Mouse (Mus musculus): Measurements from ENCODE around the gene Psenen.

Gene Psenen

GRCm38 (mm10) chr7:30588676-30589434 is 25.4 kb upstream of the Psenen start, which contains the start of gene Kmt2b:
Gene Kmt2b, minus strand, starts transcription at chr7:30588726.
- DNase-seq (ENCODE audit: low read depth) = peak; percentile 96

GRCm38 (mm10) chr7:30587842-30588667 is 24.6 kb upstream of the Psenen start:
- DNase-seq (ENCODE audit: low read depth) = peak; percentile 37

- no peak for DNase-seq (ENCODE audit: low read depth)
These were observed 23.1 kb upstream of the Psenen start for GRCm38 (mm10) chr7:30586455-30587020.

GRCm38 (mm10) chr7:30585170-30585569 is 21.7 kb upstream of the Psenen start:
- DNase-seq (ENCODE audit: low read depth) = no peak

GRCm38 (mm10) chr7:30584339-30584738 is 20.9 kb upstream of the Psenen start:
- no peak for DNase-seq (ENCODE audit: low read depth)

GRCm38 (mm10) chr7:30581547-30581946 is 18.1 kb upstream of the Psenen start:
- no peak for DNase-seq (ENCODE audit: low read depth)

- DNase-seq (ENCODE audit: low read depth) = no peak
These were observed 16.5 kb upstream of the Psenen start for GRCm38 (mm10) chr7:30579950-30580349.

GRCm38 (mm10) chr7:30572969-30573368 is 9.5 kb upstream of the Psenen start:
- DNase-seq (ENCODE audit: low read depth) = no peak

- no peak for DNase-seq (ENCODE audit: low read depth)
These were observed 9.0 kb upstream of the Psenen start for GRCm38 (mm10) chr7:30572389-30572788.

GRCm38 (mm10) chr7:30567555-30567954 is 4.1 kb upstream of the Psenen start:
- DNase-seq (ENCODE audit: low read depth) = no peak

- DNase-seq (ENCODE audit: low read depth) = no peak
These were observed 2.6 kb upstream of the Psenen start for GRCm38 (mm10) chr7:30566033-30566432.

GRCm38 (mm10) chr7:30564970-30565571 is 1.6 kb upstream of the Psenen start, which contains the start of gene Igflr1:
Gene Igflr1, plus strand, starts transcription at chr7:30565427.
- DNase-seq (ENCODE audit: low read depth) = no peak

GRCm38 (mm10) chr7:30563906-30564280 is 466 bp upstream of the Psenen start:
- no peak for DNase-seq (ENCODE audit: low read depth)

- no peak for DNase-seq (ENCODE audit: low read depth)
These were observed 806 bp downstream of the Psenen start for GRCm38 (mm10) chr7:30562526-30563116.

- no peak for DNase-seq (ENCODE audit: low read depth)
These were observed 3.1 kb downstream of the Psenen start for GRCm38 (mm10) chr7:30560296-30560695.

- DNase-seq (ENCODE audit: low read depth) = peak; percentile 99
These were observed 3.9 kb downstream of the Psenen start, which contains the start of gene Lin37 for GRCm38 (mm10) chr7:30559443-30559954. Gene Lin37, minus strand, starts transcription at chr7:30559838.

GRCm38 (mm10) chr7:30558656-30559442 is 4.6 kb downstream of the Psenen start:
- no peak for DNase-seq (ENCODE audit: low read depth)

GRCm38 (mm10) chr7:30557901-30558514 is 5.4 kb downstream of the Psenen start:
- no peak for DNase-seq (ENCODE audit: low read depth)

- DNase-seq (ENCODE audit: low read depth) = peak; percentile 46
These were observed 6.4 kb downstream of the Psenen start for GRCm38 (mm10) chr7:30556894-30557536.

All from 416B (cell line).